Mouse (Mus musculus): ENCODE measurements around the gene Ormdl3.

- no peak for TF ChIP-seq EP300 (IDR thresholded peaks at IDR 0.05; ENCODE audit: low read depth)
- TF ChIP-seq CTCF (IDR thresholded peaks at IDR 0.05; ENCODE audit: low read depth), result no peak
Observed at GRCm38 (mm10) chr11:98545711-98546231, 41.4 kb downstream of the Ormdl3 start, which contains the start of gene Ikzf3.

Data from liver, postnatal 0 days (tissue).